Mouse (Mus musculus): Measurements from ENCODE around the gene Cask. TPM values are rescaled to one million over a fixed set of nuclear protein-coding genes. Genes with fewer than 3 reads are reported as not detected.

The Cask gene
- polyA plus RNA-seq, 1 experiment from 2014 or later: 11.1 TPM

- no peak for ATAC-seq (replicated peaks; ENCODE audit: low FRiP score, low read depth)
These were observed 362.2 kb downstream of the Cask start for GRCm38 (mm10) chrX:13489001-13489400.

GRCm38 (mm10) chrX:13484447-13484846 is 366.7 kb downstream of the Cask start:
- Histone ChIP-seq H3K27ac (no peak overlapping the region), H3K4me1 (replicated peaks; ENCODE audit: insufficient read depth, low read length) (no peaks in the 10 kb centered on the region), H3K4me2 (ENCODE audit: low read length) (no peak overlapping the region), H3K4me3 (replicated peaks; ENCODE audit: low read depth, low read length) (no peak overlapping the region), H3K9ac (ENCODE audit: low read depth, low read length) (no peak overlapping the region), H3K9me3 (replicated peaks; ENCODE audit: low read length) (no peaks in the 10 kb centered on the region), H3K27me3 (ENCODE audit: insufficient read depth, low read length) (no peaks in the 10 kb centered on the region), H3K36me3 (ENCODE audit: insufficient read depth, low read length) (no peaks in the 10 kb centered on the region)
- no peak for TF ChIP-seq CTCF (IDR thresholded peaks at IDR 0.05; ENCODE audit: low read depth)
- ATAC-seq (replicated peaks; ENCODE audit: low FRiP score, low read depth) (no peak), DNase-seq (ENCODE audit: low spot score) (no peak)

More at GRCm38 (mm10) chrX:13489001-13489400, 362.2 kb downstream of the Cask start:
- Histone ChIP-seq H3K27ac (no peak overlapping the region), H3K27me3 (ENCODE audit: insufficient read depth, low read length) (no peaks in the 10 kb centered on the region), H3K9ac (ENCODE audit: low read depth, low read length) (no peak overlapping the region), H3K4me3 (replicated peaks; ENCODE audit: low read depth, low read length) (no peak overlapping the region), H3K9me3 (replicated peaks; ENCODE audit: low read length) (no peaks in the 10 kb centered on the region), H3K4me1 (replicated peaks; ENCODE audit: insufficient read depth, low read length) (no peaks in the 10 kb centered on the region), H3K4me2 (ENCODE audit: low read length) (no peak overlapping the region), H3K36me3 (ENCODE audit: insufficient read depth, low read length) (no peaks in the 10 kb centered on the region)
- TF ChIP-seq CTCF (IDR thresholded peaks at IDR 0.05; ENCODE audit: low read depth): no peak
- no peak for DNase-seq (ENCODE audit: low spot score)
- WGBS: 78% methylated on average over 3 of the region's 3 CpGs

GRCm38 (mm10) chrX:13482576-13482975 is 368.6 kb downstream of the Cask start:
- Histone ChIP-seq H3K4me3 (replicated peaks; ENCODE audit: low read depth, low read length) (no peak overlapping the region), H3K9ac (ENCODE audit: low read depth, low read length) (no peak overlapping the region), H3K9me3 (replicated peaks; ENCODE audit: low read length) (no peaks in the 10 kb centered on the region), H3K4me2 (ENCODE audit: low read length) (no peak overlapping the region), H3K27ac (no peak overlapping the region), H3K27me3 (ENCODE audit: insufficient read depth, low read length) (no peaks in the 10 kb centered on the region), H3K36me3 (ENCODE audit: insufficient read depth, low read length) (no peaks in the 10 kb centered on the region), H3K4me1 (replicated peaks; ENCODE audit: insufficient read depth, low read length) (no peaks in the 10 kb centered on the region)
- no peak for TF ChIP-seq CTCF (IDR thresholded peaks at IDR 0.05; ENCODE audit: low read depth)
- ATAC-seq (replicated peaks; ENCODE audit: low FRiP score, low read depth) (no peak), DNase-seq (ENCODE audit: low spot score) (no peak)
- WGBS: 76% methylated on average over 1 of the region's 1 CpGs

- H3K27me3 ChIP-seq (ENCODE audit: insufficient read depth, low read length): no peaks in the 10 kb centered on the region
- ATAC-seq (replicated peaks; ENCODE audit: low FRiP score, low read depth) (no peak), DNase-seq (ENCODE audit: low spot score) (no peak)
- no peaks in the 10 kb centered on the region for H3K9me3 ChIP-seq (replicated peaks; ENCODE audit: low read length)
- no peak overlapping the region for H3K9ac ChIP-seq (ENCODE audit: low read depth, low read length)
- H3K4me1 ChIP-seq (replicated peaks; ENCODE audit: insufficient read depth, low read length): no peaks in the 10 kb centered on the region
- H3K4me3 ChIP-seq (replicated peaks; ENCODE audit: low read depth, low read length): no peak overlapping the region
- H3K4me2 ChIP-seq (ENCODE audit: low read length): no peak overlapping the region
- no peak overlapping the region for H3K27ac ChIP-seq
- no peak for TF ChIP-seq CTCF (IDR thresholded peaks at IDR 0.05; ENCODE audit: low read depth)
- no peaks in the 10 kb centered on the region for H3K36me3 ChIP-seq (ENCODE audit: insufficient read depth, low read length)
These were observed 371.6 kb downstream of the Cask start for GRCm38 (mm10) chrX:13479570-13479969.

GRCm38 (mm10) chrX:13478298-13478697 is 372.9 kb downstream of the Cask start:
- H3K4me3 ChIP-seq (replicated peaks; ENCODE audit: low read depth, low read length): no peak overlapping the region
- no peaks in the 10 kb centered on the region for H3K4me1 ChIP-seq (replicated peaks; ENCODE audit: insufficient read depth, low read length)
- H3K9me3 ChIP-seq (replicated peaks; ENCODE audit: low read length): no peaks in the 10 kb centered on the region
- WGBS: 59% methylated on average over 5 of the region's 5 CpGs
- no peak for TF ChIP-seq CTCF (IDR thresholded peaks at IDR 0.05; ENCODE audit: low read depth)
- H3K4me2 ChIP-seq (ENCODE audit: low read length): no peak overlapping the region
- H3K36me3 ChIP-seq (ENCODE audit: insufficient read depth, low read length): no peaks in the 10 kb centered on the region
- no peaks in the 10 kb centered on the region for H3K27me3 ChIP-seq (ENCODE audit: insufficient read depth, low read length)
- no peak overlapping the region for H3K9ac ChIP-seq (ENCODE audit: low read depth, low read length)
- no peak overlapping the region for H3K27ac ChIP-seq
- no peak for DNase-seq (ENCODE audit: low spot score)
- no peak for ATAC-seq (replicated peaks; ENCODE audit: low FRiP score, low read depth)

GRCm38 (mm10) chrX:13477596-13477995 is 373.6 kb downstream of the Cask start:
- ATAC-seq (replicated peaks; ENCODE audit: low FRiP score, low read depth): no peak
- Histone ChIP-seq H3K4me2 (ENCODE audit: low read length) (no peak overlapping the region), H3K4me1 (replicated peaks; ENCODE audit: insufficient read depth, low read length) (no peaks in the 10 kb centered on the region), H3K36me3 (ENCODE audit: insufficient read depth, low read length) (no peaks in the 10 kb centered on the region), H3K9ac (ENCODE audit: low read depth, low read length) (no peak overlapping the region), H3K9me3 (replicated peaks; ENCODE audit: low read length) (no peaks in the 10 kb centered on the region), H3K27me3 (ENCODE audit: insufficient read depth, low read length) (no peaks in the 10 kb centered on the region), H3K27ac (no peak overlapping the region), H3K4me3 (replicated peaks; ENCODE audit: low read depth, low read length) (no peak overlapping the region)
- DNase-seq (ENCODE audit: low spot score): no peak
- no peak for TF ChIP-seq CTCF (IDR thresholded peaks at IDR 0.05; ENCODE audit: low read depth)
- WGBS: 60% methylated on average over 2 of the region's 2 CpGs

GRCm38 (mm10) chrX:13475382-13475781 is 375.8 kb downstream of the Cask start:
- no peak for TF ChIP-seq CTCF (IDR thresholded peaks at IDR 0.05; ENCODE audit: low read depth)
- Histone ChIP-seq H3K27ac (no peak overlapping the region), H3K4me3 (replicated peaks; ENCODE audit: low read depth, low read length) (no peak overlapping the region), H3K9ac (ENCODE audit: low read depth, low read length) (no peak overlapping the region), H3K4me2 (ENCODE audit: low read length) (no peak overlapping the region), H3K36me3 (ENCODE audit: insufficient read depth, low read length) (no peaks in the 10 kb centered on the region), H3K9me3 (replicated peaks; ENCODE audit: low read length) (no peaks in the 10 kb centered on the region), H3K4me1 (replicated peaks; ENCODE audit: insufficient read depth, low read length) (no peaks in the 10 kb centered on the region), H3K27me3 (ENCODE audit: insufficient read depth, low read length) (no peaks in the 10 kb centered on the region)
- ATAC-seq (replicated peaks; ENCODE audit: low FRiP score, low read depth) (no peak), DNase-seq (ENCODE audit: low spot score) (no peak)
- WGBS: 65% methylated on average over 1 of the region's 1 CpGs

Measured in kidney, postnatal 0 days (tissue).